Mouse (Mus musculus) liver, embryonic 14.5 days (tissue): ENCODE data around the gene Hist1h2af. TPM values are rescaled to one million over a fixed set of nuclear protein-coding genes. Genes with fewer than 3 reads are reported as not detected.

Source experiments
- ATAC-seq: fragments of 200-750 bp; cut with Nextera tagmentation; 2 replicates; pipeline ENCODE4 v1.8.0; 2017; ENCODE audit warnings: moderate number of reproducible peaks, mild to moderate bottlenecking, moderate library complexity; ENCODE audit not compliant: insufficient read depth
- DNase-seq, 3 experiments: peaks; one replicate each; pipeline ENCODE4 v3.0.0-alpha.2; 2012 to 2013; ENCODE audit warnings: low read depth in 3 of 3, low spot score in 3 of 3
- H3K27ac ChIP-seq: fragments of 300-500 bp; sonication (generic); 2 replicates; pipeline ENCODE4 v1.5.1; 2014; ENCODE audit warnings: moderate library complexity, mild to moderate bottlenecking, control low read depth, inconsistent platforms
- H3K27me3 ChIP-seq: fragments of 300-500 bp; sonication (generic); 2 replicates; pipeline ENCODE4 v1.6.1; 2014; ENCODE audit warnings: mild to moderate bottlenecking, low read length, moderate library complexity; ENCODE audit not compliant: control insufficient read depth, insufficient read depth
- H3K36me3 ChIP-seq: fragments of 300-500 bp; sonication (generic); replicated peaks from 2 replicates; pipeline ENCODE4 v1.6.1; 2014; ENCODE audit warnings: low read depth; ENCODE audit not compliant: control insufficient read depth, insufficient read depth
- H3K4me1 ChIP-seq, 2 experiments: fragments of 200-500 bp in 1 of 2; fragments of 300-500 bp in 1 of 2; sonication (generic) in 1 of 2; replicated peaks; 2 replicates each; pipeline ENCODE4 v1.6.1; 2012 to 2014; ENCODE audit warnings: antibody characterized with exemption in 1 of 2, inconsistent platforms in 1 of 2, low read length in 1 of 2; ENCODE audit not compliant: control insufficient read depth in 2 of 2, insufficient read depth in 2 of 2
- H3K4me2 ChIP-seq: fragments of 300-500 bp; sonication (generic); 2 replicates; pipeline ENCODE4 v1.6.1; 2014; ENCODE audit warnings: low read depth, mild to moderate bottlenecking, control low read depth, moderate library complexity
- H3K4me3 ChIP-seq, 2 experiments: fragments of 200-500 bp in 1 of 2; fragments of 300-500 bp in 1 of 2; sonication (generic) in 1 of 2; 2 replicates each; pipeline ENCODE4 v1.5.1; 2012 to 2014; ENCODE audit warnings: low read depth in 2 of 2, low read length in 2 of 2, mild to moderate bottlenecking in 2 of 2, control low read depth in 1 of 2, inconsistent platforms in 1 of 2, moderate library complexity in 1 of 2; ENCODE audit not compliant: insufficient read depth in 1 of 2
- H3K9ac ChIP-seq: fragments of 300-500 bp; sonication (generic); replicated peaks from 2 replicates; pipeline ENCODE4 v1.6.1; 2014; ENCODE audit warnings: mild to moderate bottlenecking, control low read depth, moderate library complexity
- H3K9me3 ChIP-seq: fragments of 300-500 bp; sonication (generic); 2 replicates; pipeline ENCODE4 v1.6.1; 2016; ENCODE audit warnings: low read length, mixed read lengths; ENCODE audit not compliant: control insufficient read depth
- CTCF ChIP-seq: IDR thresholded peaks from 2 replicates; pipeline ENCODE4 v1.5.1; 2016; ENCODE audit warnings: antibody characterized with exemption, low read depth, control low read depth
- EP300 ChIP-seq: IDR thresholded peaks from 2 replicates; pipeline ENCODE4 v1.6.1; 2016; ENCODE audit warnings: antibody characterized with exemption, low read depth
- WGBS: fragments of 180-500 bp; shearing (Covaris S2); extraction: QIAGEN DNeasy Blood & Tissue Kit; methylation state at CpG from one replicate; pipeline ENCODE4 v1.1.7; 2014; ENCODE audit not compliant: insufficient replicate concordance; 5-methylcytosine and 5-hydroxymethylcytosine counted together
- polyA plus RNA-seq, 2 experiments: library from polyadenylated mRNA; depleted of rRNA in 1 of 2; stranded (reverse) in 1 of 2; unstranded in 1 of 2; fragments of >200 nt; fragmentation: Nextera tagmentation in 1 of 2; extraction: Ambion mirVana in 1 of 2; gene quantifications; 2 replicates each; pipeline versions ENCODE4 v1.2.1 to v1.2.3; 2012 to 2014

Gene Hist1h2af
- polyA plus RNA-seq, 2 experiments = 14.2 to 375 TPM

- H3K9ac ChIP-seq = peak overlapping the region; percentile 72
- under 1% methylated on average over 27 of the region's 27 CpGs for WGBS
- peak overlapping the region; percentile 82 for H3K27ac ChIP-seq
- H3K4me1 ChIP-seq = peaks cover 7 to 19% of the 10 kb centered on the region in 2 experiments
- H3K9me3 ChIP-seq = no peaks in the 10 kb centered on the region
- H3K36me3 ChIP-seq = no peaks in the 10 kb centered on the region
- TF ChIP-seq EP300 (peak; percentile 29; the same call in 1 of the 2 replicates), CTCF (no peak)
- DNase-seq (peak; percentile 81 to 86 (median 85)), ATAC-seq (peak; percentile 83)
- H3K4me2 ChIP-seq = peak overlapping the region; percentile 99
- H3K27me3 ChIP-seq = no peaks in the 10 kb centered on the region
- H3K4me3 ChIP-seq = peak overlapping the region; percentile 64 to 76
Observed at GRCm38 (mm10) chr13:23517603-23518294, 16.0 kb upstream of the Hist1h2af start.

- peak overlapping the region; percentile 57 for H3K27ac ChIP-seq
- TF ChIP-seq CTCF (no peak), EP300 (no peak)
- H3K36me3 ChIP-seq = no peaks in the 10 kb centered on the region
- ATAC-seq = no peak
- DNase-seq = no peak
- WGBS = 0% methylated on average over 6 of the region's 6 CpGs
- H3K9me3 ChIP-seq = no peaks in the 10 kb centered on the region
- peak overlapping the region; percentile 99 for H3K4me2 ChIP-seq
- H3K4me1 ChIP-seq = peaks cover 7 to 19% of the 10 kb centered on the region in 2 experiments
- H3K4me3 ChIP-seq = peak overlapping the region; percentile 60 to 64
- H3K27me3 ChIP-seq = no peaks in the 10 kb centered on the region
- peak overlapping the region; percentile 49 for H3K9ac ChIP-seq
Observed at GRCm38 (mm10) chr13:23518295-23518603, 15.5 kb upstream of the Hist1h2af start.

GRCm38 (mm10) chr13:23518885-23519284 lies 14.8 kb upstream of the Hist1h2af start:
- H3K27me3 ChIP-seq = no peaks in the 10 kb centered on the region
- no peaks in the 10 kb centered on the region for H3K9me3 ChIP-seq
- ATAC-seq (peak; percentile 66), DNase-seq (peak; percentile 73 to 83 (median 75))
- TF ChIP-seq CTCF = no peak
- no peak for TF ChIP-seq EP300
- H3K9ac ChIP-seq = peak overlapping the region; percentile 49
- peak overlapping the region; percentile 45 to 64; a peak in 3 of 4 replicates for H3K4me3 ChIP-seq
- H3K4me1 ChIP-seq = peaks cover 7 to 19% of the 10 kb centered on the region in 2 experiments
- WGBS = 0% methylated on average over 6 of the region's 6 CpGs
- H3K27ac ChIP-seq = peak overlapping the region; percentile 77
- no peaks in the 10 kb centered on the region for H3K36me3 ChIP-seq
- H3K4me2 ChIP-seq = peak overlapping the region; percentile 99

- TF ChIP-seq CTCF (no peak), EP300 (peak; percentile 26; the same call in 1 of the 2 replicates)
- Histone ChIP-seq H3K4me3 (peak overlapping the region; percentile 45 to 64), H3K27me3 (no peaks in the 10 kb centered on the region), H3K36me3 (no peaks in the 10 kb centered on the region), H3K4me1 (peaks cover 7 to 19% of the 10 kb centered on the region in 2 experiments), H3K9me3 (no peaks in the 10 kb centered on the region), H3K27ac (peak overlapping the region; percentile 77), H3K9ac (peak overlapping the region; percentile 42), H3K4me2 (peak overlapping the region; percentile 99)
- under 1% methylated on average over 10 of the region's 10 CpGs for whole genome bisulfite sequencing
- DNase-seq (peak in 2 of 3 experiments; percentile 73 to 78), ATAC-seq (peak; percentile 54)
Observed at GRCm38 (mm10) chr13:23519416-23519815, 14.3 kb upstream of the Hist1h2af start.

GRCm38 (mm10) chr13:23521703-23522102 lies 12.0 kb upstream of the Hist1h2af start:
- Histone ChIP-seq H3K9me3 (no peaks in the 10 kb centered on the region), H3K4me2 (peak overlapping the region; percentile 71), H3K27me3 (no peaks in the 10 kb centered on the region), H3K4me1 (peaks cover 12 to 27% of the 10 kb centered on the region in 2 experiments), H3K27ac (no peak overlapping the region), H3K36me3 (no peaks in the 10 kb centered on the region), H3K9ac (peak overlapping the region; percentile 13; the same call in 1 of the 2 replicates), H3K4me3 (peak overlapping the region in 1 of 2 experiments; percentile 39; a peak in 2 of 4 replicates)
- peak in 2 of 3 experiments; percentile 69 to 70 for DNase-seq
- TF ChIP-seq CTCF = no peak
- no peak for TF ChIP-seq EP300
- ATAC-seq = peak; percentile 34; the same call in 1 of the 2 replicates
- under 1% methylated on average over 14 of the region's 14 CpGs for WGBS
